Mouse (Mus musculus): ENCODE measurements around the gene Ccn2.
A peak's percentile ranks its signal among the peaks of the same experiment; 100 is the strongest.

GRCm38 (mm10) chr10:24595250-24596002 is at the start of gene Ccn2:
- TF ChIP-seq POLR2A (IDR thresholded peaks at IDR 0.05; ENCODE audit: insufficient read depth, low read length) (peak; percentile 32), CTCF (IDR thresholded peaks at IDR 0.05; ENCODE audit: low read depth, low read length) (no peak)
